Mouse (Mus musculus) brown adipose tissue, adult 24 weeks (tissue): ENCODE results near the gene Dcst1. TPM values are rescaled to one million over a fixed set of nuclear protein-coding genes. Genes with fewer than 3 reads are reported as not detected.

Source experiments
- H3K27ac ChIP-seq: fragments of 200-500 bp; replicated peaks from 2 replicates; pipeline ENCODE4 v1.5.1; 2012; ENCODE audit warnings: low read depth, mild to moderate bottlenecking, low read length
- H3K4me1 ChIP-seq: fragments of 200-500 bp; 2 replicates; pipeline ENCODE4 v1.6.1; 2012; ENCODE audit warnings: low read length, mixed read lengths; ENCODE audit not compliant: control insufficient read depth, insufficient read depth, insufficient read length
- H3K4me3 ChIP-seq: fragments of 200-500 bp; 2 replicates; pipeline ENCODE4 v1.5.1; 2012; ENCODE audit warnings: low read depth, mild to moderate bottlenecking, low read length, moderate library complexity; ENCODE audit not compliant: insufficient read depth
- polyA plus RNA-seq: library from polyadenylated mRNA; stranded (reverse); fragments of >200 nt; gene quantifications from 2 replicates; pipeline ENCODE4 v1.2.4, GENCODE M21; 2012; ENCODE audit not compliant: missing spikeins, insufficient read depth, insufficient read length

The Dcst1 gene
- polyA plus RNA-seq, 1 experiment, result 0.75 TPM

- Histone ChIP-seq H3K4me3 (no peak overlapping the region), H3K4me1 (no peaks in the 10 kb centered on the region), H3K27ac (no peak overlapping the region)
Measured at GRCm38 (mm10) chr3:89304440-89304839, 60.6 kb downstream of the Dcst1 start.

GRCm38 (mm10) chr3:89300514-89300913, 64.5 kb downstream of the Dcst1 start:
- H3K4me1 ChIP-seq, result no peaks in the 10 kb centered on the region
- H3K4me3 ChIP-seq, result no peak overlapping the region
- H3K27ac ChIP-seq, result no peak overlapping the region

Other genes starting within 250 kb of the Dcst1 start
- not detected in 2 replicates for gene Pklr, start 229.1 kb downstream of the Dcst1 start, polyA plus RNA-seq
- gene Hcn3, start 205.1 kb downstream of the Dcst1 start, polyA plus RNA-seq, result not detected in 2 replicates
- 14.3 TPM in 2 replicates for gene Clk2, start 200.5 kb downstream of the Dcst1 start, polyA plus RNA-seq
- gene Scamp3, start 187.8 kb downstream of the Dcst1 start, polyA plus RNA-seq, result 39.4 and 48.7 TPM in 2 replicates
- 1.3 and 2.0 TPM in 2 replicates for gene Fam189b, start 182.1 kb downstream of the Dcst1 start, polyA plus RNA-seq
- gene Gba, start 162.3 kb downstream of the Dcst1 start, polyA plus RNA-seq, result 18.2 and 25.1 TPM in 2 replicates
- gene Thbs3, start 150.1 kb downstream of the Dcst1 start, polyA plus RNA-seq, result 5.6 and 8.9 TPM in 2 replicates
- 108 and 115 TPM in 2 replicates for gene Mtx1, start 138.2 kb downstream of the Dcst1 start, polyA plus RNA-seq
- gene Muc1, start 136.2 kb downstream of the Dcst1 start, polyA plus RNA-seq, result 0.75 and 0.83 TPM in 2 replicates
- gene Krtcap2, start 119.3 kb downstream of the Dcst1 start, polyA plus RNA-seq, result 57.6 and 64.8 TPM in 2 replicates
- gene Trim46, start 118.9 kb downstream of the Dcst1 start, polyA plus RNA-seq, result not detected in 2 replicates
- 125 and 130 TPM in 2 replicates for gene Dpm3, start 105.9 kb downstream of the Dcst1 start, polyA plus RNA-seq
- 28.3 and 33.1 TPM in 2 replicates for gene Slc50a1, start 94.7 kb downstream of the Dcst1 start, polyA plus RNA-seq
- gene Efna1, start 84.1 kb downstream of the Dcst1 start, polyA plus RNA-seq, result 5.6 and 6.3 TPM in 2 replicates
- 0.44 TPM in 1 of 2 replicates, not detected in the other for gene Efna3, start 42.3 kb downstream of the Dcst1 start, polyA plus RNA-seq
- 1.3 TPM in 1 of 2 replicates, not detected in the other for gene Efna4, start 27.2 kb downstream of the Dcst1 start, polyA plus RNA-seq
- gene Adam15, start 15.3 kb downstream of the Dcst1 start, polyA plus RNA-seq, result 28.5 and 31.3 TPM in 2 replicates
- 1.2 and 1.6 TPM in 2 replicates for gene Dcst2, start 3.3 kb downstream of the Dcst1 start, polyA plus RNA-seq
- gene Zbtb7b, start 29.5 kb upstream of the Dcst1 start, polyA plus RNA-seq, result 93.2 and 121 TPM in 2 replicates
- gene Lenep, start 37.5 kb upstream of the Dcst1 start, polyA plus RNA-seq, result 1.3 TPM in 1 of 2 replicates, not detected in the other
- 33.4 and 60.7 TPM in 2 replicates for gene Flad1, start 46.6 kb upstream of the Dcst1 start, polyA plus RNA-seq
- 5.9 and 10.9 TPM in 2 replicates for gene Cks1b, start 53.1 kb upstream of the Dcst1 start, polyA plus RNA-seq
- 36.0 and 37.2 TPM in 2 replicates for gene Shc1, start 53.2 kb upstream of the Dcst1 start, polyA plus RNA-seq
- 4.6 and 13.0 TPM in 2 replicates for gene Pygo2, start 65.0 kb upstream of the Dcst1 start, polyA plus RNA-seq
- gene Pbxip1, start 71.5 kb upstream of the Dcst1 start, polyA plus RNA-seq, result 18.9 and 25.8 TPM in 2 replicates
- 191 and 194 TPM in 2 replicates for gene Pmvk, start 89.3 kb upstream of the Dcst1 start, polyA plus RNA-seq
- gene Kcnn3, start 154.9 kb upstream of the Dcst1 start, polyA plus RNA-seq, result 0.28 and 0.29 TPM in 2 replicates